Mouse (Mus musculus): Measurements from ENCODE around the gene Lipc. TPM values are rescaled to one million over a fixed set of nuclear protein-coding genes. Genes with fewer than 3 reads are reported as not detected.

Lipc gene
- polyA plus RNA-seq, 1 experiment from 2014 or later: 0.11 TPM

DNA sequence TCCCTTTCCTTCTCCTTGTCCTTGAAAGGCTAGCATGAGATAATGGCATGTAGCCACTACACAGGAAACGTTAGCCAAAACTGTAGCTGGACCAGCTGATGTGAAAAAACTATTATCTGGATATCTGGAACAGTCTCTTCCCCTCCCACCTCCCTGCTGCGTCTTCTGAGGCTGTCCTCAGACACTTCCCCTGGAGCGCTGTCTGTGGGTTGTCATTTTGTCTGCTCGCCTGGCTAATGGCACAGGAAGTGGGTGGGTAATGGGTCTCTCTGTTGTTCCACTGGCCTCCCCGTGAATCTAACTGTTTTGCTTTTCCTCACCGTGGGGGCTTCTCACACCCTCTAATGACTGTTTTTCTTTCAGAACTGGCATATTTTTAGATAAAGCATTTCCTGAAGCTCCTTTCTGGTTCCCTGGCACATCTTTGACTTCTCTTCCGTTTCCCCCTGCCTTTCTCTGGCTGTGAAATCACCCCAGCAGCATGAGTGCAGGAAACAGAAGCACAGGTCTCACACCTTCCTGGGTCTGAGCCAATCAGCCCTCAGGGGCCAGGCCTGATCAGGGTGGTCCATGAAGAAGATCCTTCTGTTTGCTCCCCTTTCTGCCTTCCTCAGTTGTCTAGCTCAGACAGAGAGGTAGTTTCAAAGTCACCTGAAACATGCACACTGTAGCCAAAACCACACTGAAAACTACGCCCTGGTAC lies 60.4 kb downstream of the Lipc start:
- Histone ChIP-seq H3K9ac (ENCODE audit: low read length) (no peak overlapping the region), H3K36me3 (ENCODE audit: control insufficient read depth, insufficient read depth, low read length) (no peaks in the 10 kb centered on the region), H3K4me3 (ENCODE audit: low read depth, low read length) (no peak overlapping the region), H3K9me3 (ENCODE audit: control insufficient read depth, low read length) (no peaks in the 10 kb centered on the region), H3K27me3 (ENCODE audit: control insufficient read depth, insufficient read depth, low read length) (no peaks in the 10 kb centered on the region), H3K4me1 (ENCODE audit: control insufficient read depth, insufficient read depth, low read length) (0 out of 2 replicates have a peak, but pooled peaks cover 6% of the 10 kb centered on the region), H3K4me2 (ENCODE audit: low read depth, severe bottlenecking) (no peak overlapping the region), H3K27ac (replicated peaks; ENCODE audit: low read depth, low read length) (no peak overlapping the region)
- 50% methylated on average over 8 of the region's 8 CpGs for whole genome bisulfite sequencing
- ATAC-seq (ENCODE audit: insufficient number of reproducible peaks, low FRiP score, low TSS enrichment, low read depth) (no peak), DNase-seq (ENCODE audit: low spot score) (no peak)

DNA sequence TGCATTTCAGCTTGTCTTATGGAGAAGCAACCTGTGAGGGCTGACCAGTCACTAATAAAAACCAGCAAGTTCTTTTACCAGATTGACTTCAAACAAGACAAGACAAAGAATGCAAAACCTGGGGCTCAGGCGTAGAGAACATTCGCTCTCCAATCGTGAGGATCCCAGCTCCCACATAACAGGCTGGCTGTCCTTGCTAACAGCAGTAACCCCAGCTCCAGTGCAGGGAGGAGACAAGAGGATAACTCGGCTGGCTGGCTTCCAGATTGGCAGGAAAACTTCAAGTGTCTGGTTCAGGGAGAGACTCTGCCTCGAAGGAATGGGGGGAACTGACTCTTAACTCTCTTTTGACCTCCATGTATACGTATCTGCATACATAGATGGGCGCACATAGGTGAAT lies 61.3 kb downstream of the Lipc start:
- Histone ChIP-seq H3K27ac (replicated peaks; ENCODE audit: low read depth, low read length) (no peak overlapping the region), H3K4me1 (ENCODE audit: control insufficient read depth, insufficient read depth, low read length) (0 out of 2 replicates have a peak, but pooled peaks cover 6% of the 10 kb centered on the region), H3K4me3 (ENCODE audit: low read depth, low read length) (no peak overlapping the region), H3K36me3 (ENCODE audit: control insufficient read depth, insufficient read depth, low read length) (no peaks in the 10 kb centered on the region), H3K27me3 (ENCODE audit: control insufficient read depth, insufficient read depth, low read length) (no peaks in the 10 kb centered on the region), H3K4me2 (ENCODE audit: low read depth, severe bottlenecking) (no peak overlapping the region), H3K9me3 (ENCODE audit: control insufficient read depth, low read length) (no peaks in the 10 kb centered on the region), H3K9ac (ENCODE audit: low read length) (no peak overlapping the region)
- 88% methylated on average over 7 of the region's 7 CpGs for WGBS
- DNase-seq (ENCODE audit: low spot score) (no peak), ATAC-seq (ENCODE audit: insufficient number of reproducible peaks, low FRiP score, low TSS enrichment, low read depth) (no peak)

DNA sequence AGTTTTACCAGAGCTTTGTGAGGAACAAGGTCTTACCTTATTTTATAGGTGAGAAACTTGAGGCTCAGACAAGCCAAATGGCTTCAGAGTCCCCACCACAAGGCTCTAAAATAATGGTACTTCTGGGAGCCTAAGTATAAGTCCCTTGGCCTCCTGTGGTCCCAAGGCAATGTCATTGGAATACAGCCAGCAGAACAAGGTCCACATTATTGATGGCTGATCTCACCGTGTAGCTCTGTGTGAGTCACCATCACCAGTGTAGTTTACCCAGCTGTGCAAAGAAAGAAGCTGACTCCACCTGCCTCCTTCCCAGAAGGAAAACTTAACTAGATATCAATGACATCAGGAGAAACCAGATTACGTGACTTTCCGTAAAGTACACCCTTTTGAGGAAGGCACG lies 63.1 kb downstream of the Lipc start:
- ATAC-seq (ENCODE audit: insufficient number of reproducible peaks, low FRiP score, low TSS enrichment, low read depth) (no peak), DNase-seq (ENCODE audit: low spot score) (no peak)
- H3K4me1 ChIP-seq (ENCODE audit: control insufficient read depth, insufficient read depth, low read length): 0 out of 2 replicates have a peak, but pooled peaks cover 6% of the 10 kb centered on the region
- no peak overlapping the region for H3K27ac ChIP-seq (replicated peaks; ENCODE audit: low read depth, low read length)
- no peak overlapping the region for H3K9ac ChIP-seq (ENCODE audit: low read length)
- H3K9me3 ChIP-seq (ENCODE audit: control insufficient read depth, low read length): no peaks in the 10 kb centered on the region
- H3K4me3 ChIP-seq (ENCODE audit: low read depth, low read length): no peak overlapping the region
- no peak overlapping the region for H3K4me2 ChIP-seq (ENCODE audit: low read depth, severe bottlenecking)
- H3K27me3 ChIP-seq (ENCODE audit: control insufficient read depth, insufficient read depth, low read length): no peaks in the 10 kb centered on the region
- 88% methylated on average over 4 of the region's 4 CpGs for WGBS
- H3K36me3 ChIP-seq (ENCODE audit: control insufficient read depth, insufficient read depth, low read length): no peaks in the 10 kb centered on the region

DNA sequence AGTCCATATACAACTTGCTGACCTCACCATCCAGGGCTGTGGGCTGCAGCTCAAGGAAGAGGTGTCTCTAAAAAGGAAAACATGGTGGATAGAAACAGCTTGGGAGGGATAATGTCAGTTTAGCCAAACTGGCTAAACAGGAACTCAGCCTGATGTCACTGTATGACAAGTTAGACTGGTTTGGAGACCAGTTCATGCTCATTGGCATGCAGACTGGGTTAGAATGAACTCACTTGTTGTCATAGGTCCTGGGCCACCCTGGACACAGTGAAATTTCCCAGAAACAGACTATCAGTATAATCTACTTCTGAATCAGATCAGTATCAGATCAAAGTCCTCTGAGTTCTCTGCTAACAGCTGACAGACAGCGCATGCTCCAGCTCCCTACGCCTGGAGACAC lies 63.5 kb downstream of the Lipc start:
- no peaks in the 10 kb centered on the region for H3K36me3 ChIP-seq (ENCODE audit: control insufficient read depth, insufficient read depth, low read length)
- H3K27me3 ChIP-seq (ENCODE audit: control insufficient read depth, insufficient read depth, low read length): no peaks in the 10 kb centered on the region
- DNase-seq (ENCODE audit: low spot score) (no peak), ATAC-seq (ENCODE audit: insufficient number of reproducible peaks, low FRiP score, low TSS enrichment, low read depth) (no peak)
- no peak overlapping the region for H3K9ac ChIP-seq (ENCODE audit: low read length)
- 89% methylated on average over 2 of the region's 2 CpGs for WGBS
- H3K4me2 ChIP-seq (ENCODE audit: low read depth, severe bottlenecking): no peak overlapping the region
- H3K9me3 ChIP-seq (ENCODE audit: control insufficient read depth, low read length): no peaks in the 10 kb centered on the region
- H3K27ac ChIP-seq (replicated peaks; ENCODE audit: low read depth, low read length): no peak overlapping the region
- 0 out of 2 replicates have a peak, but pooled peaks cover 6% of the 10 kb centered on the region for H3K4me1 ChIP-seq (ENCODE audit: control insufficient read depth, insufficient read depth, low read length)
- no peak overlapping the region for H3K4me3 ChIP-seq (ENCODE audit: low read depth, low read length)

DNA sequence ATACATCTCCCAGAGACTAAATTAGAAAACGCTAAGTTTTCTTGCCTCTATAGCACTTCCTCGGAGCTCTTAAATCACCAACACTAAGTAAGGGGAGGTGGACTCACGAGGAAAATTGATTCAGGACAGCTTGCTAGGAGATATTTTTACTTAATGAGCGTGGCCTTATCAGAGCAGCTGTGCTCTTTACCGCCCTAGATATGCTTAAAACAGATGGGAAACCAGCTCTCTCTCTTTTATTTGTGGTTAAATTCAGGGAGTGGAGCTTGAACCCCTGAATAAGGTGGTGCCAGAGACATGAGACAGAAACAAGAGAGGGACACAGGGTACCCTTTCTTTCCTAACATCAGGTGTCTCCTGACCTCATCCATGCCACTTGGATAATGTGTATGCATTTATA lies 70.0 kb downstream of the Lipc start:
- Histone ChIP-seq H3K27ac (replicated peaks; ENCODE audit: low read depth, low read length) (no peak overlapping the region), H3K4me1 (ENCODE audit: control insufficient read depth, insufficient read depth, low read length) (no peaks in the 10 kb centered on the region), H3K9me3 (ENCODE audit: control insufficient read depth, low read length) (no peaks in the 10 kb centered on the region), H3K4me3 (ENCODE audit: low read depth, low read length) (no peak overlapping the region), H3K27me3 (ENCODE audit: control insufficient read depth, insufficient read depth, low read length) (no peaks in the 10 kb centered on the region), H3K9ac (ENCODE audit: low read length) (no peak overlapping the region), H3K36me3 (ENCODE audit: control insufficient read depth, insufficient read depth, low read length) (no peaks in the 10 kb centered on the region), H3K4me2 (ENCODE audit: low read depth, severe bottlenecking) (no peak overlapping the region)
- DNase-seq (ENCODE audit: low spot score) (no peak), ATAC-seq (ENCODE audit: insufficient number of reproducible peaks, low FRiP score, low TSS enrichment, low read depth) (no peak)
- 61% methylated on average over 5 of the region's 5 CpGs for WGBS

DNA sequence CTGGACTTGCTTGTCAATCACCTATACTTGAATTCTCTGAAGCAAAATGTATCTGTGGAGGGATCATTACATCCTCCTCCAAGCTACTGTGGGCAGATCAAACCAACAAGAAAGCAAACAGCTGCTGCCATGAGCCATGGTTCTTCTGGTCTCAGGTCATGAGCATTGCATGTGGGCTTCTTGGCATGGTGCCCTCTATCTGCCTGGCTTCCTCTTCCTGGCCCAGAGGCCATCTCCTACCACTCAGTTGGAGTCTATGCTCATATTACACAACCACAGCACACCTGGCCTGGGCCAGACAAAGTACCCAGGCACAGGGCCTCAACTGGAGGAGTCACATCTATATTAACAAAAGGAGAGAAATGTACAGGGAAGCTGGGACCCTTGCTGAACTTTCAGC lies 73.2 kb downstream of the Lipc start:
- H3K4me2 ChIP-seq (ENCODE audit: low read depth, severe bottlenecking): no peak overlapping the region
- no peaks in the 10 kb centered on the region for H3K36me3 ChIP-seq (ENCODE audit: control insufficient read depth, insufficient read depth, low read length)
- no peaks in the 10 kb centered on the region for H3K9me3 ChIP-seq (ENCODE audit: control insufficient read depth, low read length)
- H3K27ac ChIP-seq (replicated peaks; ENCODE audit: low read depth, low read length): no peak overlapping the region
- no peak for DNase-seq (ENCODE audit: low spot score)
- H3K4me1 ChIP-seq (ENCODE audit: control insufficient read depth, insufficient read depth, low read length): no peaks in the 10 kb centered on the region
- no peak for ATAC-seq (ENCODE audit: insufficient number of reproducible peaks, low FRiP score, low TSS enrichment, low read depth)
- H3K9ac ChIP-seq (ENCODE audit: low read length): no peak overlapping the region
- no peak overlapping the region for H3K4me3 ChIP-seq (ENCODE audit: low read depth, low read length)
- no peaks in the 10 kb centered on the region for H3K27me3 ChIP-seq (ENCODE audit: control insufficient read depth, insufficient read depth, low read length)

DNA sequence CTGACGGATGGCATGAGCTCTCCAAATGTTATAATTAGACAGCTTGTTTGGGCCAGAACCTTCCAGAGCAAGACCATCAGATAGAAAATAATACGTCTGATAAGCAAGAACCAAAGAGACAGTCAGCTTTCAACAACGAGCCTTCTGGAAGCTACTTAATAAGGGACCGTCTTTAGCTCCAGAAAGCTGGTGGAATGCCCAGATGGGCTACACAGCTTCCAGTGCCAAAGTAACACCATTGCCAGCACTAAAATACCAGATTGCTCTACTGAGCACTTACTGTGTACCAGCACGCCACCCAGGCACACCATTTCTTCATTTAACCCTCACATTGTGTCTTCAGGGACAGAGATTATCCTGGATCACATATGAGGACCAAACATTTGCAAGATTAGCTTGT lies 73.9 kb downstream of the Lipc start:
- Histone ChIP-seq H3K27me3 (ENCODE audit: control insufficient read depth, insufficient read depth, low read length) (no peaks in the 10 kb centered on the region), H3K27ac (replicated peaks; ENCODE audit: low read depth, low read length) (no peak overlapping the region), H3K9me3 (ENCODE audit: control insufficient read depth, low read length) (no peaks in the 10 kb centered on the region), H3K9ac (ENCODE audit: low read length) (no peak overlapping the region), H3K4me2 (ENCODE audit: low read depth, severe bottlenecking) (no peak overlapping the region), H3K36me3 (ENCODE audit: control insufficient read depth, insufficient read depth, low read length) (no peaks in the 10 kb centered on the region), H3K4me3 (ENCODE audit: low read depth, low read length) (no peak overlapping the region), H3K4me1 (ENCODE audit: control insufficient read depth, insufficient read depth, low read length) (no peaks in the 10 kb centered on the region)
- ATAC-seq (ENCODE audit: insufficient number of reproducible peaks, low FRiP score, low TSS enrichment, low read depth): no peak
- 87% methylated on average over 5 of the region's 5 CpGs for WGBS
- DNase-seq (ENCODE audit: low spot score): no peak

DNA sequence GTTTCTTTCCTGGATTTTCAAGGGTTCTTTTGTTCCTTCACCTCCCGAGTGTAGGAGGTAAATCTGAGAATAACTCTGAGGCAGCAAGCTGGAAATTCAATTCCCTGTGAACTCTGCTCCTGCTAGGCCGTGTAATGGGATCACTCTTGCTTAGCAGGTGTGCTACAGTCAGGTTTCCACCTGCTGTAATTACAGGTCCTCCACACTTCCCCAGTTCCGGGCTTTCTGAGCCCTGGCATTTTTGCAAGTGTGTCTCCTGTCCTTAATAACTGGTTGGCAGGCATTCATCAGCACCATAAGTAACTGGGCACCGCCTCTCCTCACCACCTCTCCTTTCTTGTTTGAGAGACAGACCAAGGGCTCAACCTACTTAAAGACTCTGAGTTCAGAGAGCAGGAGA lies 76.5 kb downstream of the Lipc start:
- ATAC-seq (ENCODE audit: insufficient number of reproducible peaks, low FRiP score, low TSS enrichment, low read depth) (no peak), DNase-seq (ENCODE audit: low spot score) (no peak)
- Histone ChIP-seq H3K4me3 (ENCODE audit: low read depth, low read length) (no peak overlapping the region), H3K36me3 (ENCODE audit: control insufficient read depth, insufficient read depth, low read length) (no peaks in the 10 kb centered on the region), H3K27me3 (ENCODE audit: control insufficient read depth, insufficient read depth, low read length) (no peaks in the 10 kb centered on the region), H3K9me3 (ENCODE audit: control insufficient read depth, low read length) (no peaks in the 10 kb centered on the region), H3K9ac (ENCODE audit: low read length) (no peak overlapping the region), H3K27ac (replicated peaks; ENCODE audit: low read depth, low read length) (no peak overlapping the region), H3K4me2 (ENCODE audit: low read depth, severe bottlenecking) (no peak overlapping the region), H3K4me1 (ENCODE audit: control insufficient read depth, insufficient read depth, low read length) (no peaks in the 10 kb centered on the region)
- 65% methylated on average over 4 of the region's 4 CpGs for WGBS

DNA sequence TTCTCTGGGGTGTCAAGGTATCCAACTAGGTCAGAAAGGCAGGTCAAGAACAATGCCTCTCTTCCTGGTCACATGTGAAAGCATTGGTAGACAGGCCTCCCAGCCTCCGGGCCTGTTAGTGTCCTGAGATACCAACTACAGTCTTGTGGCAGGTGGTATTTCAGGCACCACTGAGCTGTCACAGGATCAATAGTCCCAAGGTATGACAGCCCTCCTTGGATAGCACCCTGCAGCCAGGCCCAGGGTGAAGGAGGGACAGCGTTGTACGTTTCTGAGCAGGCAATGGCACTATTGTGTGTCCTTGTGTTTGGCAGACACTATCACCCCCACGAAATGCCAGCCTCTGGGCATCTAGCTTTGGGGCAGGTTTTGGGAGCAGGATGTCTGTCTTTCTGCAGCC lies 77.0 kb downstream of the Lipc start:
- Histone ChIP-seq H3K36me3 (ENCODE audit: control insufficient read depth, insufficient read depth, low read length) (no peaks in the 10 kb centered on the region), H3K27me3 (ENCODE audit: control insufficient read depth, insufficient read depth, low read length) (no peaks in the 10 kb centered on the region), H3K4me2 (ENCODE audit: low read depth, severe bottlenecking) (no peak overlapping the region), H3K9me3 (ENCODE audit: control insufficient read depth, low read length) (no peaks in the 10 kb centered on the region), H3K4me3 (ENCODE audit: low read depth, low read length) (no peak overlapping the region), H3K4me1 (ENCODE audit: control insufficient read depth, insufficient read depth, low read length) (no peaks in the 10 kb centered on the region), H3K9ac (ENCODE audit: low read length) (no peak overlapping the region), H3K27ac (replicated peaks; ENCODE audit: low read depth, low read length) (no peak overlapping the region)
- WGBS: 80% methylated on average over 4 of the region's 4 CpGs
- DNase-seq (ENCODE audit: low spot score) (no peak), ATAC-seq (ENCODE audit: insufficient number of reproducible peaks, low FRiP score, low TSS enrichment, low read depth) (no peak)

All from limb, embryonic 11.5 days (tissue).